Mouse (Mus musculus): ENCODE data around the gene Ppm1g.
A peak's percentile ranks its signal among the peaks of the same experiment; 100 is the strongest.

- TF ChIP-seq CTCF (IDR thresholded peaks at IDR 0.05; ENCODE audit: borderline replicate concordance, insufficient read depth, low read depth, low read length) (no peak), POLR2A (IDR thresholded peaks at IDR 0.05; ENCODE audit: borderline replicate concordance, insufficient read depth, low read length) (peak; percentile 78; the same call in 1 of the 2 replicates)
Measured at GRCm38 (mm10) chr5:31154152-31154553, 66.3 kb downstream of the Ppm1g start, which contains the start of gene Mpv17.
